Mouse (Mus musculus) thymus, adult 2 months (tissue): Measurements from ENCODE around the gene Asf1b.

Experiments
- CTCF ChIP-seq: fragments of 200-500 bp; IDR thresholded peaks from 2 replicates; pipeline ENCODE4 v1.5.1; 2012; ENCODE audit warnings: mild to moderate bottlenecking, control low read depth, low read length, moderate library complexity, borderline replicate concordance; ENCODE audit not compliant: control insufficient read depth, poor library complexity, insufficient read depth; ENCODE audit errors: extremely low read depth
- POLR2A ChIP-seq: fragments of 200-500 bp; IDR thresholded peaks from 2 replicates; pipeline ENCODE4 v1.6.1; 2012; ENCODE audit warnings: mild to moderate bottlenecking, low read length, control low read depth, moderate library complexity; ENCODE audit not compliant: control insufficient read depth, poor library complexity, insufficient read depth; ENCODE audit errors: extremely low read depth

DNA sequence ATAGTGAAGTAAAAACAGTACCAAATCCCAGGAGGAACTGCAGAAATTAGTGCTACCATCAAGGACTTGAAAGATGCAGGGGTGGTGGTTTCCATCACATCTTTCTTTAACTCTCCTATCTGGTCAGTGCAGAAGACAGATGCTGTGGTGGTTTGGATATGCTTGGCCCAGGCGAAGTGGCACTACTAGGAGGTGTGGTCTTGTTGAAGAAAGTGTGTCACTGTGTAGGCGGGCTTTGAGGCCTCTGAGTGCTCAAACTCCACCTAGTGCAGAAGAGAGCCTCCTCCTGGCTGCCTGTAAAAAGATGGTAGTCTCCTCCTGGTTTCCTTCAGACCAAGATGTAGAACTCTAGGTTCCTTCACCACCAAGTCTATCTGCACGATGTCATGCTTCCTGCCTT lies 9.8 kb upstream of the Asf1b start:
- no peak for TF ChIP-seq POLR2A
- TF ChIP-seq CTCF: no peak
